Mouse (Mus musculus): Measurements from ENCODE around the gene Tnfrsf25. TPM values are rescaled to one million over a fixed set of nuclear protein-coding genes. Genes with fewer than 3 reads are reported as not detected.

Gene Tnfrsf25
- total and polyA plus RNA-seq, 3 experiments: 1.5 TPM; not detected in 2

GRCm38 (mm10) chr4:152150546-152150945, 34.8 kb downstream of the Tnfrsf25 start:
- H3K9me3 ChIP-seq (replicated peaks; ENCODE audit: low read length): peaks cover 6% of the 10 kb centered on the region
- no peak overlapping the region for H3K4me2 ChIP-seq (ENCODE audit: insufficient read depth, low read depth, poor library complexity, severe bottlenecking)
- no peak for DNase-seq (ENCODE audit: extremely low read depth)
- H3K9ac ChIP-seq (ENCODE audit: insufficient read depth, low read depth): no peak overlapping the region
- H3K4me1 ChIP-seq (ENCODE audit: control insufficient read depth in 1 of 2, insufficient read depth in 2 of 2): peaks cover 11 to 13% of the 10 kb centered on the region in 2 experiments
- dilution Hi-C loops (cut with MboI; ENCODE audit: extremely low pct_ligation_motif_present, extremely low pct_unique_long_range_greater_than_20kb, low sequenced_read_pairs) (no loop called here), in situ Hi-C loops (cut with MboI; ENCODE audit: low pct_ligation_motif_present, low pct_unique_long_range_greater_than_20kb, low sequenced_read_pairs) (no loop called here)
- peaks cover 85% of the 10 kb centered on the region for H3K27me3 ChIP-seq (replicated peaks)
- no peak overlapping the region for H3K4me3 ChIP-seq (replicated peaks in 1 of 3; ENCODE audit: low read depth in 2 of 3, low read length in 2 of 3, poor library complexity in 1 of 3)
- TF ChIP-seq USF2 (conservative IDR thresholded peaks at IDR 0.05; ENCODE audit: low read depth, low read length) (no peak), MAZ (IDR thresholded peaks at IDR 0.05; ENCODE audit: low read depth, low read length) (no peak), NELFE (IDR thresholded peaks at IDR 0.05; ENCODE audit: low read depth, low read length) (no peak)
- H3K79me2 ChIP-seq (replicated peaks; ENCODE audit: control insufficient read depth, extremely low read depth, insufficient read depth, poor library complexity, severe bottlenecking): no peaks in the 10 kb centered on the region
- H3K36me3 ChIP-seq (replicated peaks in 1 of 2; ENCODE audit: control insufficient read depth in 1 of 2, insufficient read depth in 1 of 2, low read length in 1 of 2): no peaks in the 10 kb centered on the region
- no peak overlapping the region for H3K27ac ChIP-seq (ENCODE audit: insufficient read depth, low read depth)

- TF ChIP-seq ELF1 (IDR thresholded peaks at IDR 0.05; ENCODE audit: low read depth, low read length): no peak
- no peak for TF ChIP-seq ETS1 (conservative IDR thresholded peaks at IDR 0.05; ENCODE audit: low read depth, low read length)
- no peak for TF ChIP-seq KAT2A (IDR thresholded peaks at IDR 0.05; ENCODE audit: insufficient replicate concordance, low read length)
- TF ChIP-seq ZMIZ1 (IDR thresholded peaks at IDR 0.05; ENCODE audit: low read depth, low read length): no peak
- no peak for TF ChIP-seq MYC (IDR thresholded peaks at IDR 0.05; ENCODE audit: low read depth, low read length)
- TF ChIP-seq NRF1 (IDR thresholded peaks at IDR 0.05; ENCODE audit: low read depth, low read length): no peak
- no peak for TF ChIP-seq EP300 (IDR thresholded peaks at IDR 0.05; ENCODE audit: low read length)
- TF ChIP-seq SMC3 (IDR thresholded peaks at IDR 0.05; ENCODE audit: low read depth, low read length): no peak
- Histone ChIP-seq H3K27ac (ENCODE audit: insufficient read depth, low read depth) (no peak overlapping the region), H3K9me3 (replicated peaks; ENCODE audit: low read length) (peaks cover 6% of the 10 kb centered on the region), H3K4me3 (replicated peaks in 1 of 3; ENCODE audit: low read depth in 2 of 3, low read length in 2 of 3, poor library complexity in 1 of 3) (no peak overlapping the region), H3K79me2 (replicated peaks; ENCODE audit: control insufficient read depth, extremely low read depth, insufficient read depth, poor library complexity, severe bottlenecking) (no peaks in the 10 kb centered on the region), H3K27me3 (replicated peaks) (peaks cover 79% of the 10 kb centered on the region), H3K9ac (ENCODE audit: insufficient read depth, low read depth) (no peak overlapping the region), H3K4me2 (ENCODE audit: insufficient read depth, low read depth, poor library complexity, severe bottlenecking) (no peak overlapping the region), H3K4me1 (ENCODE audit: control insufficient read depth in 1 of 2, insufficient read depth in 2 of 2) (peaks cover 11 to 13% of the 10 kb centered on the region in 2 experiments), H3K36me3 (replicated peaks in 1 of 2; ENCODE audit: control insufficient read depth in 1 of 2, insufficient read depth in 1 of 2, low read length in 1 of 2) (no peaks in the 10 kb centered on the region)
- in situ Hi-C loops (cut with MboI; ENCODE audit: low pct_ligation_motif_present, low pct_unique_long_range_greater_than_20kb, low sequenced_read_pairs) (no loop called here), dilution Hi-C loops (cut with MboI; ENCODE audit: extremely low pct_ligation_motif_present, extremely low pct_unique_long_range_greater_than_20kb, low sequenced_read_pairs) (no loop called here)
- DNase-seq (ENCODE audit: extremely low read depth): no peak
These were observed 35.8 kb downstream of the Tnfrsf25 start for GRCm38 (mm10) chr4:152151451-152151965.

- dilution Hi-C loops (cut with MboI; ENCODE audit: extremely low pct_ligation_motif_present, extremely low pct_unique_long_range_greater_than_20kb, low sequenced_read_pairs) (no loop called here), in situ Hi-C loops (cut with MboI; ENCODE audit: low pct_ligation_motif_present, low pct_unique_long_range_greater_than_20kb, low sequenced_read_pairs) (no loop called here)
- H3K27me3 ChIP-seq (replicated peaks): peaks cover 76% of the 10 kb centered on the region
These were observed 36.3 kb downstream of the Tnfrsf25 start, which contains the start of gene Espn for GRCm38 (mm10) chr4:152151966-152152544. Gene Espn, minus strand, starts transcription at chr4:152152371.

More at GRCm38 (mm10) chr4:152151966-152152544, 36.3 kb downstream of the Tnfrsf25 start, which contains the start of gene Espn:
- Histone ChIP-seq H3K9me3 (replicated peaks; ENCODE audit: low read length) (peaks cover 6% of the 10 kb centered on the region), H3K4me3 (replicated peaks in 1 of 3; ENCODE audit: low read depth in 2 of 3, low read length in 2 of 3, poor library complexity in 1 of 3) (no peak within 1 kb of the TSS), H3K4me1 (ENCODE audit: control insufficient read depth in 1 of 2, insufficient read depth in 2 of 2) (peaks cover 11 to 13% of the 10 kb centered on the region in 2 experiments), H3K79me2 (replicated peaks; ENCODE audit: control insufficient read depth, extremely low read depth, insufficient read depth, poor library complexity, severe bottlenecking) (no peaks in the 10 kb centered on the region), H3K36me3 (replicated peaks in 1 of 2; ENCODE audit: control insufficient read depth in 1 of 2, insufficient read depth in 1 of 2, low read length in 1 of 2) (no peaks in the 10 kb centered on the region), H3K9ac (ENCODE audit: insufficient read depth, low read depth) (no peak within 1 kb of the TSS), H3K27ac (ENCODE audit: insufficient read depth, low read depth) (no peak within 1 kb of the TSS), H3K4me2 (ENCODE audit: insufficient read depth, low read depth, poor library complexity, severe bottlenecking) (no peak within 1 kb of the TSS)
- DNase-seq (ENCODE audit: extremely low read depth): no peak
- TF ChIP-seq JUN (IDR thresholded peaks at IDR 0.05; ENCODE audit: insufficient read depth, low read depth, low read length) (no peak), BHLHE40 (IDR thresholded peaks at IDR 0.05; ENCODE audit: low read depth, low read length) (no peak), NELFE (IDR thresholded peaks at IDR 0.05; ENCODE audit: low read depth, low read length) (no peak), POLR2A (IDR thresholded peaks at IDR 0.05; ENCODE audit: low read depth, low read length) (no peak), USF2 (conservative IDR thresholded peaks at IDR 0.05; ENCODE audit: low read depth, low read length) (no peak), RCOR1 (conservative IDR thresholded peaks at IDR 0.05; ENCODE audit: low read depth, low read length) (no peak), ZMIZ1 (IDR thresholded peaks at IDR 0.05; ENCODE audit: low read depth, low read length) (no peak), POLR2AphosphoS2 (IDR thresholded peaks at IDR 0.05; ENCODE audit: low read depth, low read length) (no peak), RAD21 (IDR thresholded peaks at IDR 0.05; ENCODE audit: low read depth, low read length) (no peak), MAZ (IDR thresholded peaks at IDR 0.05; ENCODE audit: low read depth, low read length) (no peak), EP300 (IDR thresholded peaks at IDR 0.05; ENCODE audit: low read length) (no peak), KAT2A (IDR thresholded peaks at IDR 0.05; ENCODE audit: insufficient replicate concordance, low read length) (no peak), GABPA (IDR thresholded peaks at IDR 0.05; ENCODE audit: insufficient replicate concordance, low read depth, low read length) (no peak), CTCF (conservative IDR thresholded peaks at IDR 0.05 in 1 of 2, IDR thresholded peaks at IDR 0.05 in 1 of 2; ENCODE audit: low read depth in 2 of 2, low read length in 2 of 2) (no peak), E2F4 (IDR thresholded peaks at IDR 0.05; ENCODE audit: insufficient replicate concordance, low read depth, low read length) (no peak), CHD1 (IDR thresholded peaks at IDR 0.05; ENCODE audit: low read depth, low read length) (no peak), ZNF384 (IDR thresholded peaks at IDR 0.05; ENCODE audit: low read depth, low read length) (no peak)
